Mouse (Mus musculus): ENCODE measurements at regions not wholly inside any gene's neighbourhood (a gene's known extent, or its start where the extent isn't known, plus 50 kb on each side); places are given as distances from the start of the nearest gene placed in this dataset.
A peak's percentile ranks its signal among the peaks of the same experiment; 100 is the strongest.

GRCm38 (mm10) chr2:142967250-142967649, 65.9 kb upstream of the Kif16b start:
- TF ChIP-seq POLR2A (IDR thresholded peaks at IDR 0.05; ENCODE audit: insufficient read depth, low read length) (no peak), CTCF (IDR thresholded peaks at IDR 0.05; ENCODE audit: low read depth, low read length) (peak; percentile 56), EP300 (IDR thresholded peaks at IDR 0.05; ENCODE audit: insufficient read depth, low read depth, low read length) (no peak)
